Mouse (Mus musculus): ENCODE data around the gene Hspa8. TPM values are rescaled to one million over a fixed set of nuclear protein-coding genes. Genes with fewer than 3 reads are reported as not detected.
"Not testable (repeated sequence)": the region's sequence is repeated elsewhere in the genome, so short reads cannot be mapped to it uniquely, and the experiment has no call there.

Gene Hspa8
- total RNA-seq (2022) = 1,000 to 10,000 TPM in 3 of 4 experiments, 100 to 1,000 TPM in 1; 996 to 1,351 (median 1,061) TPM

- DNase-seq (ENCODE audit: low spot score in 2 of 2) = peak; percentile 100
These were observed at the start of gene Hspa8 for GRCm38 (mm10) chr9:40800675-40801612. Hspa8 (plus strand) TSS chr9:40800984.

GRCm38 (mm10) chr9:40751749-40752148, 49.0 kb upstream of the Hspa8 start:
- no peak for DNase-seq (ENCODE audit: low spot score in 2 of 2)

- DNase-seq (ENCODE audit: low spot score in 2 of 2) = peak; percentile 10 to 21
These were observed 44.4 kb upstream of the Hspa8 start for GRCm38 (mm10) chr9:40756401-40756800.

- DNase-seq (ENCODE audit: low spot score in 2 of 2) = no peak
These were observed 43.6 kb upstream of the Hspa8 start for GRCm38 (mm10) chr9:40757105-40757626.

GRCm38 (mm10) chr9:40757685-40758270, 43.0 kb upstream of the Hspa8 start:
- peak; percentile 45 to 48 for DNase-seq (ENCODE audit: low spot score in 2 of 2)

GRCm38 (mm10) chr9:40762354-40762753, 38.4 kb upstream of the Hspa8 start:
- no peak for DNase-seq (ENCODE audit: low spot score in 2 of 2)

- DNase-seq (ENCODE audit: low spot score in 2 of 2) = no peak
These were observed 35.8 kb upstream of the Hspa8 start for GRCm38 (mm10) chr9:40764887-40765580.

GRCm38 (mm10) chr9:40765581-40765940, 35.2 kb upstream of the Hspa8 start:
- DNase-seq (ENCODE audit: low spot score in 2 of 2) = no peak

GRCm38 (mm10) chr9:40766058-40766605, 34.7 kb upstream of the Hspa8 start:
- DNase-seq (ENCODE audit: low spot score in 2 of 2) = no peak

- DNase-seq (ENCODE audit: low spot score in 2 of 2) = no peak
These were observed 32.8 kb upstream of the Hspa8 start for GRCm38 (mm10) chr9:40767946-40768345.

- DNase-seq (ENCODE audit: low spot score in 2 of 2) = peak; percentile 16 to 44
These were observed 28.5 kb upstream of the Hspa8 start for GRCm38 (mm10) chr9:40772246-40772645.

- not testable (repeated sequence) for DNase-seq (ENCODE audit: low spot score in 2 of 2)
These were observed 27.6 kb upstream of the Hspa8 start for GRCm38 (mm10) chr9:40773142-40773541.

- DNase-seq (ENCODE audit: low spot score in 2 of 2) = no peak
These were observed 26.9 kb upstream of the Hspa8 start for GRCm38 (mm10) chr9:40773869-40774268.

GRCm38 (mm10) chr9:40776044-40776443, 24.7 kb upstream of the Hspa8 start:
- DNase-seq (ENCODE audit: low spot score in 2 of 2) = no peak

- no peak for DNase-seq (ENCODE audit: low spot score in 2 of 2)
These were observed 24.1 kb upstream of the Hspa8 start for GRCm38 (mm10) chr9:40776459-40777248.

- no peak for DNase-seq (ENCODE audit: low spot score in 2 of 2)
These were observed 20.7 kb upstream of the Hspa8 start for GRCm38 (mm10) chr9:40780111-40780510.

- DNase-seq (ENCODE audit: low spot score in 2 of 2) = no peak
These were observed 19.7 kb upstream of the Hspa8 start for GRCm38 (mm10) chr9:40780892-40781725.

GRCm38 (mm10) chr9:40781726-40782581, 18.8 kb upstream of the Hspa8 start:
- DNase-seq (ENCODE audit: low spot score in 2 of 2) = peak; percentile 9 to 25

Measured in gastrocnemius, adult 8-10 months (tissue).